Mouse (Mus musculus): Measurements from ENCODE around the gene Irak2.
A peak's percentile ranks its signal among the peaks of the same experiment; 100 is the strongest.
"Not testable (repeated sequence)": the region's sequence is repeated elsewhere in the genome, so short reads cannot be mapped to it uniquely, and the experiment has no call there.

The Irak2 gene

DNA sequence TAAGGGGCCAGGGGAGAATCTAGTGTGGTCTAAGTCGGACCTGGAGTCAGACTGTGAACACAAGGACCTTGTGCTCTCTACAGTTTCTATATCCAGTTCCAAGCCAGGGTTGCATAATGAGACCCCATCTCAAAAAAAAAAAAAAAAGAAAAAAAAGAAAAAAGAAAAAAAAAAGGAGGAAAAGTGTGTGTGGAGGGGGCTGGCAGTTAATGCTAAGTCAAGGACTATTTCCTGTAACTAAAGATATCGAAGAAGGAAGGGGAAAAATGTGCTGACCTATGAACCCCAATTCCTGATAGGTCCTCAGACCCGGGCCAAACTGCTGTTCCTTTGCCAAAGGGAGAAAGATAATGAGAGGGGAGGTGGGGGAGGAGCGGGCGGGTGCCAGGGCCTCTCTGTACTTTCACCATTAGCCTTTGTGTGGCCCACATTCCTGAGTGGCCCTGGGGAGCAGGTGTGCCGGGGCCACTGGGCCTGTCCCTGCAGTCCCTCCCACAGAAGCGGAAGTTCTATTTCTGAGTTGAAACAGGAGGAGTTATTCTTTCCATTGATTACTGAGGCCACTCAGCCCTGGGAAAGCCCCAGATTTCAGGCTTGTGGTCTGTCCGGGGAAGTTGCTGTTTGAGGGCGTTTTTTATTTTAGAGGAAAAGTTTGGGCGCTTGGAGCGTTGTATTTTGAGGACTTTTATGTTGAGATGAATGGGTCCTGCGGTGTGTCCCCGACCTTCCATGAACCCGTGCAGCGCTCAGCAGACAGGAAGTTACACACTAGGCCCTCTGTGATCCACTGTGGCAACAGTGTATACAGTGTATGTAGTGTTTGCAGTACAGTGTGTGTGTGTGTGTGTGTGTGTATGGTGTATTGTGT, 30.3 kb downstream of the Irak2 start:
- DNase-seq (ENCODE audit: low spot score in 2 of 2): peak; percentile 29 to 43

DNA sequence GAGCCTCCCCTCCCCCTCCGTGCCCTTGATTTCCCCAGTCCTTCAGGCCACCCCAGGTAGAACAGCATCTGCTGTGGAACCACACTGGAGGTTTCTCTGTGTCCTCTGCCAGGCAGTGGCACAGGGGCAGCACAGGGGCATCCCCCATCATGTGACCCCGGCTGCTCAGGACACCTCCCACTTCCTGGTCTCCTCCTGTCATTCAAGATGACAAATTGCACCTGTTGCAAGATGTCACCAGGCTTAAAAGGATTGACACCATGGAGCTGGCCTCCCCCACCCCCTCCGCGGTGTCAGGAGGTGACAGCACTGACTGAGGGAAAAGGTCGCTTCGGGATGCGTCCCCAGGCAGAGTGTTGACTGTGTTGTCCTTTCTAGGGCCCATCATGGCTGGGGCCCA, 31.6 kb downstream of the Irak2 start:
- DNase-seq (ENCODE audit: low spot score in 2 of 2): peak; percentile 50 to 57

DNA sequence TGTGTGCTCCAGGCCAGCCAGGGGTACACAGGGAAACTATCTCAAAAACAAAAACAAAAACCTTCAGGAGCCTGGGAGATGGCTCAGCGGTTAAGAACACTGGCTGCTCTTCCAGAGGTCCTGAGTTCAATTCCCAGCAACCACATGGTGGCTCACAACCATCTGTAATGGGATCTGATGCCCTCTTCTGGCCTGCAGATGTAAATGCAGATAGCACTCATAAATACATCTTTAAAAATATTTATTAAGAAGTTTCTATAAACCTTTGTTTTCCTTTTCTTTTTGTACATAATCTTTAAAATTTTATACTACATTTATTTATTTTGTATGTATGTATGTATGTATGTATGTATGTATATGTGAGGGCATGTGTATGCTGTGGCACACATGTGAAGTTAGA, 33.8 kb downstream of the Irak2 start:
- DNase-seq (ENCODE audit: low spot score in 2 of 2): not testable (repeated sequence)

DNA sequence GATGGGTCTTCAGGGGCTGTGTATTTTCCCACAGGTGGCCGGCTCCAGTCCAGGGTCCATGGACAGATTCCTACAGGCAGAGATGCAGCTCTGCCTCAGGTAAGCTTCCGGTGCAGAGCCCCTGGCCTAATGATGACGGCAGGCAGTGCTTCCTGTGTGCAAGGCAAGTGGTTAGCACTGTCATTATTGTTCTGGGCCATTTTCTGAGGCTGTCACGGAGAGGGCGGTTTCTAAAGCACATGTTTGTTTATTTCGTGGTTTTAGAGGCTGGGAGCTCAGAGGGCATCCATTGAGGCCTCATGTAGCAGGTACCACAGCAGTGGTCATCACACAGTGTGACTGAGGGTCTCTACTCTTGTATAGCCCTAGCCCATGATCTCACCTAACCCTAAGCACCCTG, 34.7 kb downstream of the Irak2 start:
- DNase-seq (ENCODE audit: low spot score in 2 of 2): no peak

DNA sequence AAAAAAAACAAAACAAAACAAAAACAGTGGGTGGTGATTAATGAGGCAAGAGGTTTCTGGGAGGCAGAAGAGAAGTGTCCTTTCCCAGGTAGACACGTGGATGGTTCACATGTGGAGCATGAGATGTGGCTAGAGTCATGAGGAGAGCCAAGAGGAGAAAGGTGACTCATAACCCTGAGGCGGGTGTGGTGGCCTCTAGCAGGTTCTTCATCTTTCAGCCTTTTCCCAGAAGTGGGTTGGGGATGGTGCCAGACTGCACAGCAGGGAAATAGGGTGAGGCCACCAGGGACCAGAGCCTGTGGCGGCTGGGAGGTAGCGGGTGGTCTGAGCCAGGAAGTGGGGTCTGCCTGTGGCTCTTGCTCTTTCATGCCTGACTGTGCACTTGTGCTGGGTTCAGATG, 37.0 kb downstream of the Irak2 start:
- no peak for DNase-seq (ENCODE audit: low spot score in 2 of 2)

DNA sequence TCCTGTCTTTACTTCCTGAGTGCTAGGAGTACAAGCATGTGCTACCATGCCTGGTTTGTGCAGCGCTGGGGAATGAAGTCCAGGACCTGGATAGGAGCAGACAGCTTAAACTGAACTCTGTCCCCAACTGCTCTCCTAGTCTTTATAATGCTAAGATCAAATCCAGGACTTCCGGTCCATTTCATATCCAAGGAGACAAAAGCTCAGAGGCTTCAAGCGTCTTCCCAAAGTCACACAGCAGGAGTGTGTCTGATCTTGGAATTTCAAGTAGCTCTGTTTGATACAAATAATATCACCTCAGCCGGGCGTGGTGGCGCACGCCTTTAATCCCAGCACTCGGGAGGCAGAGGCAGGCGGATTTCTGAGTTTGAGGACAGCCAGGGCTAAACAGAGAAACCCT, 37.7 kb downstream of the Irak2 start:
- no peak for DNase-seq (ENCODE audit: low spot score in 2 of 2)

DNA sequence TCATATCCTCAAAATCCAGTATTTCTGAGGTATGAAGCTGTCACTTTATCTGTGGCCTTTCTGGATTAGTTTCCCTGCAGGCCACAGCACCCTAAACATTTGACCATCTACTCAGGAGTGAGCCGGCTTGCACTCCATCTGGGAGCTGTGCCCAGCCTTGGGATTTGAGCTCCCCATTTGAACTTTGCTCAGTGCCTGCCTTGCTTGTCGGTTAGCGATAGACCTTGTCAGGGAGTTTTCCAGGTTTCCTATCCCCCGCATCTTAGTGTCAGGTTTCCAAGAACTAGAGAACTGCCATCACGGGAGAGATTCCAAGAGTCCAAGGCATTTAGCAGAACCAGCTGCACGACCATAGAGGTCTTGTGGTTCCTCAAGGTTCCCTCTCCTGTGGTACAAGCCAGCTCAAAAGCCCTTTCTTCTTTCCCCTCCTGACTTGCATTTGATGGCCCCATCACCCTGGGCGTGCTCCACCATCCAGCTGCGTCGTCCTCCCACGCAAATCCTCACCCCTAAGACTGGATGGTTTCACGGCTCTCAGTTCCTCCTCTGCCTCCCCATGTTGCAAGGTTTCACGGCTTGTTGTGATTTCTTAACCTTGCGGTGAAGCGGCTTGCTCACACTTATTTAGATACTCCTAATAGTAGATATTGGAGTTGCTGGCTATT, 38.9 kb downstream of the Irak2 start:
- no peak for DNase-seq (ENCODE audit: low spot score in 2 of 2)

DNA sequence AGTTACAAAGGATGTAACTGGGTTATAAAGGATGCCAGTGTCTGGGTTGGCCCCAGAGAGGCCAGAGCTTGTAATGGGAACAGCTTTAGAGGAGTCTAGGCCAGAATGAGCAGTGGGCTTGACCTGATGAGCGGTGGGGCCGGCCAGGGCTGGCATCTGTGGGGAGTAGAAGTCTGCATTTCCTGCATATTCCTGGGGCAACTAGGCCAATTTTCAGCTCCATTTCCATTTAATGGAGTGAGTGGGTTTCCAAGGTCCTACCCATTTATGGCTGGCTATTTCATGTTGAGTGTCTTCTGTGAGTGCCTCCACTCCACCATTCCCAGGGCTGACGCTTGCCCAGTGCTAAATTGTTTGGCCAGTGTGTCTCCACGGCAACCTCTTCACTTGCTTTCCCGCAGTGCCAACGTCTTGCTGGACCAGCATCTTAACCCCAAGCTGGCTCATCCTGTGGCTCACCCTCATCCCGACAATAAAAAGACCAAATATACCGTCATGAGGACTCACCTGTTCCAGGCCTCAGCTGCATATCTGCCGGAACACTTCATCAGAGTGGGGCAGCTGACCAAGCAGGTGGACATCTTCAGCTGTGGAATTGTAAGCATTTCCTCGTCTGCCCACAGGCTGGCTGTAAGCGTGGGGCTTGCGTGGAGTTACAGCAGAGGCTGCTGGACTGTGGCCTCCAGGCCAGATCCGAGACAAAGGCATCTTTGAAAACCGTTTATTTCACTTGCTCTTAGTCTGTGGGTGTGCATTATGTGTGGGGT, 40.2 kb downstream of the Irak2 start:
- DNase-seq (ENCODE audit: low spot score in 2 of 2): no peak

DNA sequence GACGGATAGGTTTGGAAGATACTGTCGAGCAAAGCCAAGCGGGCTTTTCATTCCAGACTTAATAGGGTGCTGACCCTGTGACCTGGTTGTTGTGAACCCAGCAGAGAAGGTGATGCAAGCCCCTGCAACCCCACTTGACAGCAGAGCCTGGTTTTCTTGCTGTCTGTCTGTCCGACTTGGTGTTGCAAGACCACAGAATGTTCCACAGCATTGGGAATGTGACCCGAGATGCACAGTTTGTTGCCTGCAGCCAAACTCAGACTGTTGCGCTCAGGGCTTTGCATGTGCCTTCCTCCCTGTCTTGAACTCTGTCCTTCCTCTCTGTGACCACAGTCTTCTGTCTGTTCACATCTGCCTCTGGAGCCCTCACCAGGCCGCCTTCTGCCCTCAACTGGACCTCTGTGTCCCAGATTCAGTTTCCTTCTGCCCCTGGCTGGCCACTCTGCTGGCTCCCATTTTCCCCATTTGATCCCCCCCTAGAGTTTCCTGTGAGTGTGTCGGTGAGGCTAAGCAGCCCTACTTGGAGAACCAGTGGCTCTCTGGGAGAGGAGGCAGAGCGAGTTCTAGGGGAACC, 41.8 kb downstream of the Irak2 start:
- no peak for DNase-seq (ENCODE audit: low spot score in 2 of 2)

DNA sequence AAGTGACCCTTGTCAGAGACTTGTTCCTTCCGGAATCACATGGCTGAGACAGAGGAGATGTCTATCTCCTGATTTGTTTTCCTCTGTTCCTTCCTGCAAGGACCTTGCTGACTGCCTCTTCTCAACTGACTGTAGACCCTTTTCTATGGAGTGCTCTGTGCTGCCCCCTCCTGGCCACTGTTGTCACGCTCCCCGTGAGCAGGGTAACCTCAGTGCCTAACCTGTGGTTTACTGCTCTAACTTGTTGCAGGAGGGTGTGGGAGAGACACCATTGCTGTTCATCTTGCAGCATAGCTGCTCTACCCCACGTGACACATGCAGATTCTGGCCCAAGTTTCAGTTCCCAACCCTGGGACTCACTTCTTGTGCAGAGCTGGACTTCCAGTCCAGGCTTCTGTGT, 43.0 kb downstream of the Irak2 start:
- DNase-seq (ENCODE audit: low spot score in 2 of 2): peak; percentile 84 to 95

DNA sequence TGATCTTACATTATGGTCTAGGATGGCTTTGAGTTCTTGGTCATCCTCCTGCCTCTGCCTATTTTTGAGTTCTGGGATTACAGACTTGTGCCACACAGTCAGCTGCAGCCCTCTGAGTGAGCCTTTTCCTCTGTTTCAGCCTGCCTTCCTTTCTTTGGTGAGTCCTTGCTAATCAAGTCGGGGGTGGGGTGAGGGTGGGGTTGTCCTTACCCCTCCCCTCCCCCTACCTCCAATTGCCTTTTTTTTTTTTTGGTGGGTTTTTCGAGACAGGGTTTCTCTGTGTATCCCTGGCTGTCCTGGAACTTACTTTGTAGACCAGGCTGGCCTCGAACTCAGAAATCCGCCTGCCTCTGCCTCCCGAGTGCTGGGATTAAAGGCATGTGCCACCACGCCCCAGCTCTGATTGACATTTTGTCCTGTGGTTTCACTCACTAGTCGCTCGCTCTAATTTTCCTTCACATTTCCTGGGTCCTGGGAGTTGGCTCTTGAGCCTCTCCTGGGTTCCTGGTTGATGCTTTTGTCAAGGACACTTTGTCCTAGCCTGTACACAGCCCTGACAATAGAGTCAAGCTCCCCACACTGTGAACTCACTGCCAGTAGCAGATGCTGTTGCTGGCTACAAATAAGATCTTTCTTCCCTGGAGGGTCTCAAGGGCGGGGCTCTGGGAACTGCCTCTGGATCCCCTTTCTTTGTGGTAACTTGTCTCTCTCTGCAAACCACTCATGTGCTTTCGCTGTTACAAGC, 45.0 kb downstream of the Irak2 start:
- no peak for DNase-seq (ENCODE audit: low spot score in 2 of 2)

DNA sequence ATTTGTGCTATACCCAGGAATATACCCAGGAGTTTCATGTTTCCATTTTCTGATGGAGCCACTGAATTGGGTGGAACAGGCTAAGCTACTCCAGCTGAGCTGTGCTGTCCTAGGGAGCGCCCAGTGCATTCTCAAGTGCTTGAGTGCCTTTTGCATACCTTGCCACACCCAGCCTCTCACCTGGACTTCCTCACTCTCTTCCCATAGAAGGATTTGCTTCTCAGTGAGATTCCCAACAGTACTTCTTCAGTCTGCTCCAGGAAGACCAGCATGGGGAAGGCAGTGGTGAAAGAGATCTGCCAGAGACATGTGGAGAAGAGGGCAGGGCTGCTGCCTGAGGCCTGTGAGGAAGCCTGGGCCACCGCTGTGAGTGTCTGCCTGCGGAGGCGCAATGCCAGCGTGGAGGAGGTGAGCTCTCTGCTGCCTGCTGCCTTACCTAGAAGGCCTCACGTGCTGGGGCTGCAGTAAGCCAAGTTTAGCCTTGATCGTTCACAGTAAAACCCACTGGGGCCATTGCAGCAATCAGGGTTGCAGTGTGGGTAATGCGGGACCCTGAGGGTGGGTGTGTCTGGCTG, 48.4 kb downstream of the Irak2 start:
- no peak for DNase-seq (ENCODE audit: low spot score in 2 of 2)

DNA sequence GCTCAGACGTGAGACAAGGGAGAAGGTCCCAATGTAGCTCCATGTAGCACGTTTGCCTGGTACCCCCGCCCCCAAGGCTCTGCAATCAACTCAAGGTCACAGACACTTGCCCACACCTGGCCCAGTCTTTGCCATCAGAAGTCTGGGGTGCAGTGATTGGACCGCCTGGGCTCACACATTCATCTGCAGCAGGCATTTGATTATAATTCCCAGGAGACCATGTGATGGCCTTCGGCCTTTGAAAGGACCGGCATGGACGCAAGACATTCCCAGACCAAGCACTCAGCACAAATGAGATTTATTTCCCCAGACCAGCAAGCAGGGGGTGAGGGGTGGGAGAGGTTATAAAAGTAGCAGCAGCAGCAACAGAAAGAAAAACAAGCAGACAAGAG, 51.7 kb downstream of the Irak2 start:
- DNase-seq (ENCODE audit: low spot score in 2 of 2): no peak

DNA sequence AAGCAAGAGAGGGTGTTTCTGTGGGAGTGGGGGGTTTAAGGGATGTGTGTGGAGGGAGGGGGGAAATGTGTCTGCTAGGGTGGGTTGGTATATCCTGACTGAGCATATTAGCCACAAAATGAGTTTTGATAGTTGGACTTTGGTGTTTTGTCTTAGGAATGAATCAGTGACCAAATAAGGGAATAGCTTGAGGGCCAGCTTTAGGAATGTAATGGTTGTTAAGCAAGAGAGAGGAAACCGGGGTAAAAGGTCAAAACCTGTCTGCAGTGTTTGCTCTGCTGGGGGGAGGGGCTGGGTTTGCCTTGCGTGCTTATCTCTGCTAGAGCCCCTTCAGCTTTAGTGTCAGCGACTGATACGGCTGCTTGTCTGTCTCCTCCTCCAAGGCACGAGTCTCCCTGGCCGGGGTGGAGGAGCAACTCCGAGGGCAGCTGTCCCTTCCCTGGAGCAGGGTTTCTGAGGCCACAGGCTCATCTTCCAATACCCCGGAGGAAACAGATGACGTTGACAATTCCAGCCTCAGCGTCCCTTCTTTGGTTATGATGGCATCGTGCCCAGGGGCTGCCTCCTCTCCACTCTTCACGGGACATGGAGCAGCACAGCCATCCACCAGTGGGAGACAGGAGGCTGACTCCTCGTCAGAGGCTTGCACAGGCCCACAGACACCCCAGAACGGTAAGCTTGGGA, 52.3 kb downstream of the Irak2 start:
- no peak for DNase-seq (ENCODE audit: low spot score in 2 of 2)

DNA sequence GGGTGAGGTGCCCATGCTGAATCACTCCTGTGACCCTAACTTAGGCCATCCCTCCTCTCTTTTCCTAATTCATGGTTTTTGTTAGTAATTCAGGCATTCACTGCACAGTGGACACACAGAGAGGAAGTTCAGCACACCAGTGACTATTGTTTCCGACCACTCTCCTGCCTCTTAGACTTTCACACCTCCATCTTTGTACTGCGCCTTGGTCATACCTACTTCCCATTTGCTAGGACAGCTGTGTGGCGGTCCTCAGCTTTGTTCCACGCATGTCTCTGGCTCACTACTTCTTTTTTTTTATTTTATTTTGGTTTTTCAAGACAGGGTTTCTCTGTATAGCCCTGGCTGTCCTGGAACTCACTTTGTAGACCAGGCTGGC, 52.8 kb downstream of the Irak2 start:
- no peak for DNase-seq (ENCODE audit: low spot score in 2 of 2)

DNA sequence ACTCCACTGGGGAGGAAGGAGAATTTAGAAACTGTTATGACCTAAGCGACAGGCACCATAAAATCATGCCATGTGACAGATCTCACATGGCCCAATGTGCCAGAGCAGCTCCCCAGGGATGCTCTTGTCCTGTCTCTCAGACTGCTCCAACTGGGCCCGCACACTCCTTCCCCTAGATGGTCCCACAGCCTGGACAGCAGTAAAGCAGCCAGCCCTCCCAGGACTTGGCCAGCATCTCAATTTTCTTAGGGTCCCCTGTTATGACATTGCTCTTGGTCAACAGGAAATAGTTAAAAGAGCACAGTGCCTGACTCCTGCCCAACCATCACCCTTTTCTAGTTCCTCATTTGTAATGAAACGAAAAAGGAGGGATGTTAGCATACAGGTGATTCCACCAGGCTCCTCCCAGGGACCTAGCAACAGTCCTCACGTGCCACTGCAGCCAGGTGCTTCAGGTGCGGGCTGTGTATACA, 54.4 kb downstream of the Irak2 start:
- DNase-seq (ENCODE audit: low spot score in 2 of 2): no peak

DNA sequence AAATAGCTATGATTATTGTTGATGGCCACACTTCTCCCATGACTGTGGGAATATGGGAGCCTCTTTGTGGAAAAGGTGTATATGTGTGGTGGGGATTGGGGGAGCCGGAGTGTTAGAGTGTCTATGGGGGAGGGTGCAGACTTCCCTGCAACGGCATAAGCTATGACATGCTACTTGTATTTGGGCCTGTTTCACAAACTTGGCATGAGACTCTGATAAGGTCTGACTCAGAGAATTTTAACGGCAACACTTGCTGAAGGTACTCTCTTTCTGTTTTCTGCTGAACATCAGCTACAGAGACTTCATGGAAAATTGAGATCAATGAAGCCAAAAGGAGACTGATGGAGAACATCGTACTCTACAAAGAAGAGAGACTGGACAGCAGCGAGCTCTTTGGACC, 55.1 kb downstream of the Irak2 start:
- DNase-seq (ENCODE audit: low spot score in 2 of 2): no peak

DNA sequence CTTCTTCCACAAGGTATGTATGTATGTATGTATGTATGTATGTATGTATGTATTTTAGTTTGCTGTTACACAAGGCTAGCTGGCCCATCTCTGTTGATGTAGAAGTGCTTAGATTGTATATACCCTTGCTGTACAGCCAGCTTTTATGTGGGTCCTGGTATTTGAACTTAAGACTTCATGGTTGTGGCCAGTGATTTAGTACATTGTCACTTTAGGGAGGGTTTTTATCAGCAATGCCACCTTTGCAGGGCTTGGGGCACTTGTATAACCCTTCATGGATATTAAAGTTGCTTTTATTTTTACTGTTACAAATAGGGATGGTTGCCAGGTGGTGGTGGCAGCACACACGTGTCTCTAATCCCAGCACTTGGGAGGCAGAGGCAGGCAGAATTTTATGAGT, 56.9 kb downstream of the Irak2 start:
- DNase-seq (ENCODE audit: low spot score in 2 of 2): no peak

DNA sequence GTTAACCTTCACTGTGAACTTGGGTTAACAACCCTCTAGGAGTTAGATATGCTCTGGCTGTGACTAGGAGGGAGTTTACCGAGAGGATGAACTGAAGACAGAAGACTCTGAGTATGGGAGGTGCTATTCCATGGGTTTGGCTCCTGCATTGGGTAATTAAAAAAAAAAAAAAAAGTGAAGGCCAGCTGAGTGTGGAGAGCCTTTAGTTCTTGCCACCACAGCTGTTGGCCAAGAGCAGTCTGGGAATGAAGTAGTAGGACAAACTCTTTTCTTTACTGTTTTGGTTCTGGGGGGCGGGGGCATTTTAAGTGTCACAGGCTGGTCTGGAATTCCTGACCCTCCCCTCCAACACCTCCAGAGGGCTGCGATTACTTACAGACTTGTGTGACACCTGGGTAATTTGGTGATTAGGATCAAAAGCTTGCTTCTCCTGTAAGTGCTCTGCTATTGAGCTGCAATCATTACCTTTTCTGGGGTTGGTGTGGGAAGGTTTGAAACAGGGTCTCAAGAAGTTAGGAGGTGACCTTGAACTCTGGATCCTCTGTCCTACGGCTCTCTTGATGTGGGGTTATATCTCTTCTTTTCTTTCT, 57.6 kb downstream of the Irak2 start:
- DNase-seq (ENCODE audit: low spot score in 2 of 2): peak in 1 of 2 experiments; percentile 11

DNA sequence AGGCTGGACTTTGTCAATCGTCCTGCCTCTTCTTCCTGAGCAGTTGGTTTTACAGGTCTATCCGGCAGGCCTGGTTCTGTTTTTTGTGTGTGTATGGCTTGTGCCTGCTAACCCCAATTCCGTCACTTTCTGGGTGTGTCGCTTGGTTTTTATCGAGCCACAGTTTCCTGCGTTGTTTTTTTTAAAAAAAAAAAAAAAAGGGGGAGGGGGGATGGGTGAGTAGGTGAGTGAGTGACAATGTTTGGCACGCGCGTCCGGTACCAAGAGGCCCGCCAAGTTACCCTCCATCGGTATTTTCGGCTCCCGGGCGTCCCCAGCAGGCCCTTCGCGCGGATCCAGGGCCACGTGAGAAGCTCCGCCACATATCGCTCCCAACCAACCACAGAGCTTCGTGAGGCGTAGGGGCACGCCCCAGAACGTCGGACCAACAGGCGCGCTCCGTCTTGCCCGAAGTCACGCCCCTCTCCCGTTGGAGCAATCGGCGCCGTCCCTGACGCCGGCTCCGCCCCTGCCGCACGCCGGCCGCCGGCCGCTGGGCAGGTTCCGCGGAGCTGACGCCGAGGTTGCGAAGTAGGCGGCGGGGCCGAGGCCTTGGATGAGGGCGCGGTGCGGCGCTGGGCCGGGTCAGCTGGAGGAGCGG, 58.4 kb downstream of the Irak2 start, which contains the start of gene Tatdn2:
Tatdn2 (plus strand) TSS at position 469 of the 640 bp plus-strand sequence.
- peak; percentile 92 to 97 for DNase-seq (ENCODE audit: low spot score in 2 of 2)

Measured in thymus, postnatal 10 days (tissue).